Mouse (Mus musculus) forebrain, embryonic 15.5 days (tissue): ENCODE results near the gene Diras1. TPM values are rescaled to one million over a fixed set of nuclear protein-coding genes. Genes with fewer than 3 reads are reported as not detected.
"Not testable (repeated sequence)": the region's sequence is repeated elsewhere in the genome, so short reads cannot be mapped to it uniquely, and the experiment has no call there.

Experiments used
- ATAC-seq: fragments of 200-750 bp; cut with Nextera tagmentation; replicated peaks from 2 replicates; pipeline ENCODE4 v1.8.0; 2017; ENCODE audit warnings: mild to moderate bottlenecking, moderate TSS enrichment, moderate library complexity
- H3K27ac ChIP-seq: fragments of 300-500 bp; sonication (generic); replicated peaks from 2 replicates; pipeline ENCODE4 v1.5.1; 2015; ENCODE audit warnings: mild to moderate bottlenecking, inconsistent platforms
- H3K27me3 ChIP-seq: fragments of 300-500 bp; sonication (generic); 2 replicates; pipeline ENCODE4 v1.6.1; 2015; ENCODE audit warnings: inconsistent platforms
- H3K36me3 ChIP-seq: fragments of 300-500 bp; sonication (generic); 2 replicates; pipeline ENCODE4 v1.6.1; 2015; ENCODE audit warnings: mild to moderate bottlenecking, inconsistent platforms
- H3K4me1 ChIP-seq: fragments of 300-500 bp; sonication (generic); 2 replicates; pipeline ENCODE4 v1.6.1; 2015; ENCODE audit warnings: inconsistent platforms
- H3K4me2 ChIP-seq: fragments of 300-500 bp; sonication (generic); replicated peaks from 2 replicates; pipeline ENCODE4 v1.6.1; 2015; ENCODE audit warnings: mild to moderate bottlenecking, inconsistent platforms
- H3K4me3 ChIP-seq: fragments of 300-500 bp; sonication (generic); 2 replicates; pipeline ENCODE4 v1.5.1; 2015; ENCODE audit warnings: mild to moderate bottlenecking, inconsistent platforms
- H3K9ac ChIP-seq: fragments of 300-500 bp; sonication (generic); replicated peaks from 2 replicates; pipeline ENCODE4 v1.6.1; 2015; ENCODE audit warnings: mild to moderate bottlenecking, inconsistent platforms
- H3K9me3 ChIP-seq: fragments of 300-500 bp; sonication (generic); 2 replicates; pipeline ENCODE4 v1.6.1; 2016; ENCODE audit warnings: inconsistent platforms
- WGBS: fragments of 180-500 bp; shearing (Covaris S2); methylation state at CpG from one replicate; pipeline ENCODE4 v1.1.7; 2015; ENCODE audit warnings: mixed read lengths; 5-methylcytosine and 5-hydroxymethylcytosine counted together
- polyA plus RNA-seq: library from polyadenylated mRNA; unstranded; fragments of >200 nt; fragmentation: Nextera tagmentation; extraction: Ambion mirVana; gene quantifications from 2 replicates; pipeline ENCODE4 v1.2.1, GENCODE M21; 2015

Gene Diras1
- polyA plus RNA-seq, 1 experiment from 2014 or later, result 32.6 TPM

GRCm38 (mm10) chr10:81055169-81055568 lies 29.7 kb upstream of the Diras1 start:
- Histone ChIP-seq H3K4me2 (no peak overlapping the region), H3K9ac (no peak overlapping the region), H3K9me3 (no peaks in the 10 kb centered on the region), H3K4me1 (peaks cover 33% of the 10 kb centered on the region), H3K27ac (no peak overlapping the region), H3K36me3 (peaks cover 19% of the 10 kb centered on the region), H3K4me3 (no peak overlapping the region), H3K27me3 (no peaks in the 10 kb centered on the region)
- no peak for ATAC-seq
- WGBS, result 88% methylated on average over 6 of the region's 6 CpGs

- Histone ChIP-seq H3K4me3 (no peak overlapping the region), H3K9me3 (no peaks in the 10 kb centered on the region), H3K27ac (no peak overlapping the region), H3K4me1 (peaks cover 14% of the 10 kb centered on the region), H3K27me3 (no peaks in the 10 kb centered on the region), H3K36me3 (peaks cover 45% of the 10 kb centered on the region), H3K9ac (no peak overlapping the region), H3K4me2 (no peak overlapping the region)
- 92% methylated on average over 5 of the region's 5 CpGs for WGBS
- ATAC-seq, result no peak
These were observed 27.1 kb upstream of the Diras1 start for GRCm38 (mm10) chr10:81052577-81052976.

- no peak overlapping the region for H3K4me2 ChIP-seq
- no peak overlapping the region for H3K4me3 ChIP-seq
- 95% methylated on average over 6 of the region's 6 CpGs for WGBS
- no peak; the same call in 1 of the 2 replicates for ATAC-seq
- no peaks in the 10 kb centered on the region for H3K27me3 ChIP-seq
- peaks cover 60% of the 10 kb centered on the region for H3K36me3 ChIP-seq
- H3K4me1 ChIP-seq, result no peaks in the 10 kb centered on the region
- H3K9ac ChIP-seq, result no peak overlapping the region
- H3K27ac ChIP-seq, result no peak overlapping the region
- no peaks in the 10 kb centered on the region for H3K9me3 ChIP-seq
These were observed 25.7 kb upstream of the Diras1 start for GRCm38 (mm10) chr10:81051133-81051532.

GRCm38 (mm10) chr10:81050645-81051044 lies 25.2 kb upstream of the Diras1 start:
- Histone ChIP-seq H3K4me2 (no peak overlapping the region), H3K9me3 (no peaks in the 10 kb centered on the region), H3K27ac (no peak overlapping the region), H3K4me3 (no peak overlapping the region), H3K4me1 (no peaks in the 10 kb centered on the region), H3K36me3 (peaks cover 64% of the 10 kb centered on the region), H3K9ac (no peak overlapping the region), H3K27me3 (no peaks in the 10 kb centered on the region)
- ATAC-seq, result no peak; the same call in 1 of the 2 replicates
- WGBS, result 95% methylated on average over 4 of the region's 4 CpGs

GRCm38 (mm10) chr10:81045246-81045645 lies 19.8 kb upstream of the Diras1 start:
- H3K4me2 ChIP-seq, H3K4me1 ChIP-seq, H3K4me3 ChIP-seq, ATAC-seq, H3K27me3 ChIP-seq, H3K9ac ChIP-seq, H3K27ac ChIP-seq, H3K9me3 ChIP-seq: not testable (repeated sequence)
- H3K36me3 ChIP-seq, result peaks cover 76% of the 10 kb centered on the region
- WGBS, result 95% methylated on average over 14 of the region's 14 CpGs

- WGBS, result 35% methylated on average over 13 of the region's 13 CpGs
- no peak overlapping the region for H3K27ac ChIP-seq
- no peak overlapping the region for H3K4me3 ChIP-seq
- no peak overlapping the region for H3K9ac ChIP-seq
- no peak for ATAC-seq
- no peaks in the 10 kb centered on the region for H3K9me3 ChIP-seq
- H3K36me3 ChIP-seq, result peaks cover 40% of the 10 kb centered on the region
- no peak overlapping the region for H3K4me2 ChIP-seq
- H3K27me3 ChIP-seq, result no peaks in the 10 kb centered on the region
- peaks cover 5% of the 10 kb centered on the region for H3K4me1 ChIP-seq
These were observed 16.2 kb upstream of the Diras1 start for GRCm38 (mm10) chr10:81041458-81042175.

- peaks cover 12% of the 10 kb centered on the region for H3K36me3 ChIP-seq
- H3K4me1 ChIP-seq, result peaks cover 14% of the 10 kb centered on the region
- peak; percentile 99 for ATAC-seq
- H3K27me3 ChIP-seq, result no peaks in the 10 kb centered on the region
- H3K4me3 ChIP-seq, result peak within 1 kb of the TSS; percentile 57
- no peaks in the 10 kb centered on the region for H3K9me3 ChIP-seq
- WGBS, result under 1% methylated on average over 35 of the region's 35 CpGs
- H3K27ac ChIP-seq, result peak within 1 kb of the TSS; percentile 56
- peak within 1 kb of the TSS; percentile 54 for H3K4me2 ChIP-seq
- H3K9ac ChIP-seq, result peak within 1 kb of the TSS; percentile 68
These were observed 11.6 kb upstream of the Diras1 start, which contains the start of gene Slc39a3 for GRCm38 (mm10) chr10:81036988-81037580. Slc39a3 (minus strand) TSS chr10:81037426.

- 82% methylated on average over 7 of the region's 7 CpGs for WGBS
- peaks cover 18% of the 10 kb centered on the region for H3K36me3 ChIP-seq
- H3K4me1 ChIP-seq, result peaks cover 14% of the 10 kb centered on the region
- no peak overlapping the region for H3K4me3 ChIP-seq
- H3K4me2 ChIP-seq, result no peak overlapping the region
- no peak overlapping the region for H3K9ac ChIP-seq
- no peak overlapping the region for H3K27ac ChIP-seq
- no peaks in the 10 kb centered on the region for H3K9me3 ChIP-seq
- H3K27me3 ChIP-seq, result no peaks in the 10 kb centered on the region
- ATAC-seq, result no peak
These were observed 10.8 kb upstream of the Diras1 start for GRCm38 (mm10) chr10:81036251-81036650.

- H3K36me3 ChIP-seq, result peaks cover 28% of the 10 kb centered on the region
- H3K9ac ChIP-seq, result no peak overlapping the region
- no peak for ATAC-seq
These were observed 8.1 kb upstream of the Diras1 start for GRCm38 (mm10) chr10:81033586-81033985.

GRCm38 (mm10) chr10:81029031-81029430 lies 3.6 kb upstream of the Diras1 start:
- 0 out of 2 replicates have a peak, but pooled peaks cover 3% of the 10 kb centered on the region for H3K27me3 ChIP-seq
- H3K9me3 ChIP-seq, result no peaks in the 10 kb centered on the region
- peaks cover 26% of the 10 kb centered on the region for H3K4me1 ChIP-seq
- H3K4me3 ChIP-seq, result no peak overlapping the region
- WGBS, result 71% methylated on average over 10 of the region's 10 CpGs
- H3K27ac ChIP-seq, result no peak overlapping the region
- no peak overlapping the region for H3K9ac ChIP-seq
- peaks cover 28% of the 10 kb centered on the region for H3K36me3 ChIP-seq
- no peak overlapping the region for H3K4me2 ChIP-seq
- no peak for ATAC-seq

More at GRCm38 (mm10) chr10:81033586-81033985, 8.1 kb upstream of the Diras1 start:
- Histone ChIP-seq H3K9me3 (no peaks in the 10 kb centered on the region), H3K4me1 (peaks cover 21% of the 10 kb centered on the region), H3K4me2 (no peak overlapping the region), H3K4me3 (no peak overlapping the region), H3K27me3 (no peaks in the 10 kb centered on the region), H3K27ac (no peak overlapping the region)
- 82% methylated on average over 10 of the region's 10 CpGs for WGBS

GRCm38 (mm10) chr10:81028219-81028618 lies 2.8 kb upstream of the Diras1 start:
- Histone ChIP-seq H3K27me3 (0 out of 2 replicates have a peak, but pooled peaks cover 3% of the 10 kb centered on the region), H3K9me3 (no peaks in the 10 kb centered on the region), H3K4me3 (no peak overlapping the region), H3K27ac (no peak overlapping the region), H3K9ac (no peak overlapping the region), H3K36me3 (peaks cover 28% of the 10 kb centered on the region), H3K4me1 (peaks cover 26% of the 10 kb centered on the region), H3K4me2 (no peak overlapping the region)
- ATAC-seq, result no peak

- Histone ChIP-seq H3K36me3 (peaks cover 19% of the 10 kb centered on the region), H3K9me3 (no peaks in the 10 kb centered on the region), H3K9ac (no peak overlapping the region), H3K4me2 (no peak overlapping the region), H3K4me1 (peaks cover 26% of the 10 kb centered on the region), H3K27me3 (0 out of 2 replicates have a peak, but pooled peaks cover 3% of the 10 kb centered on the region), H3K4me3 (no peak overlapping the region), H3K27ac (no peak overlapping the region)
- no peak for ATAC-seq
- WGBS, result 70% methylated on average over 4 of the region's 4 CpGs
These were observed 1.9 kb upstream of the Diras1 start for GRCm38 (mm10) chr10:81027331-81027730.
